Mouse (Mus musculus): ENCODE data around the gene Mtrex.

Gene Mtrex

GRCm38 (mm10) chr13:112832589-112832988, 94.6 kb downstream of the Mtrex start:
- no peak for DNase-seq (ENCODE audit: low read depth, low spot score)

DNA sequence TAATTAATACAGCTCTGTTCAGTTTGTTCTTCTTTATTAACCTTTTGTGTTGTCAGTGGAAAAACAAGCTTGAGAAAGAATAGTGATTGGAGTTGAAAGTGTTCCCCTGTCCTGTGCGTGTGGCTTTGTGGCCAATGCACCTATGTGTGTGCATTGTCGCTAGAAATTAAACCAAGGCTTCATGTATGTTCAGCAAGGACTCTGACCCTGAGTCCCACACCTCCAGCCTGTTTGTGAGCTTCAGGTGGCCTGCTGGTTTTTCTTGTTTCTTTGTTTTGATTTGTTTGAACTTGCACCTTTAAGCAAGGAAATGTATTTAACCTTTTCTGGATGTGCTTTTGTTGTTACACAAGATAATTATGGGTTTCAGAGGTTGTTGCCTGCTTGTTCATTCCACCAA, 97.6 kb downstream of the Mtrex start:
- DNase-seq (ENCODE audit: low read depth, low spot score), result no peak

DNA sequence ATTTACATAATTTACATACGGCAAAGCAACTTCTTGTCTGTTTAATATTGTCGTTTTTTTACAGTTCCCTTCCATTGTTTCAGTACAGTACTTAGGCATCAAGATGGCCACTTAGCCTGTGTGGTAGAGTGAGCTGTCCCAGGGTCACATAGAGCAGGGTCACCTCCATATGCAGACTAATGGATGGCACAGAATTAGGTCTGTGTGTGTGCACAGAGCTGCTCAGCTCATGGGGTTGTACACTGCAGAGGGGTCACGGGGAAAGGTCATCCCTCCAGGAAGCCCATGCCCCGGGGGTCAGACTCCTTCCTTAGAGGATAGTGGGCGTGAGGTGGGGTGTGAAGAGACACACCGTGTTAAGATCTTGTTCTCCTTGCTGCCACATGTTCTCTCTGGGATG, 101.7 kb downstream of the Mtrex start:
- DNase-seq (ENCODE audit: low read depth, low spot score), result peak; percentile 9

DNA sequence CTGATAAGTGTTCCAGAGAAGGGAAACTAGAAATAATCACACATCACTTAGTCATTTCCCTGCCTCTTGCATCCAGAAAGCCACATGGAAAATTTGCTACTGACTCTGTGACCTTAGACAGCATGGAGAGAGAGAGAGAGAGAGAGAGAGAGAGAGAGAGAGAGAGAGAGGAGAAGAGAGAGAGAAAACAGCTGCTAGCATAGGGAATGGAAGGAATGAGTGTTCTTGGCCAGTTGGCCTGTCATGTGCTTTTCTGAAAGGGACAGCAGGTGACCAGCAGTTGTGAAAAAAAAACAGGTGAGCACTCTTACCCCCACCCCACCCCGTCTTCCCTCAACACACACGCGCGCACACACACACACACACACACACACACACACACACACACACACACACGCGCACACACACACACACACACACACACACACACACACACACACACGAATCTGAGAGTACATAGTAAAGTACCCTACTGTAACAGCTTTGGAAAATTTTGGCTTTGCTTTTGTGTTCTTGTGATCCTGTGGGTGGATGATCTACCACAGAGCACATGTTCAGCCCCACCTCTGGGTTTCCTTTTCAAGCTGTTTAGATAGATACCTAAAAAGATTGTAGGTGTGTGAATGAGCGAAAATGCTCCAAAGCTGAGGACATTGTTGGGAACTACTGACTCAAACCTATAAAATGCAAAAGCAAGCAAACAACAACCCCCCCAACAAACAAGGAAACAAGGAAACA, 103.1 kb downstream of the Mtrex start:
- DNase-seq (ENCODE audit: low read depth, low spot score), result no peak

DNA sequence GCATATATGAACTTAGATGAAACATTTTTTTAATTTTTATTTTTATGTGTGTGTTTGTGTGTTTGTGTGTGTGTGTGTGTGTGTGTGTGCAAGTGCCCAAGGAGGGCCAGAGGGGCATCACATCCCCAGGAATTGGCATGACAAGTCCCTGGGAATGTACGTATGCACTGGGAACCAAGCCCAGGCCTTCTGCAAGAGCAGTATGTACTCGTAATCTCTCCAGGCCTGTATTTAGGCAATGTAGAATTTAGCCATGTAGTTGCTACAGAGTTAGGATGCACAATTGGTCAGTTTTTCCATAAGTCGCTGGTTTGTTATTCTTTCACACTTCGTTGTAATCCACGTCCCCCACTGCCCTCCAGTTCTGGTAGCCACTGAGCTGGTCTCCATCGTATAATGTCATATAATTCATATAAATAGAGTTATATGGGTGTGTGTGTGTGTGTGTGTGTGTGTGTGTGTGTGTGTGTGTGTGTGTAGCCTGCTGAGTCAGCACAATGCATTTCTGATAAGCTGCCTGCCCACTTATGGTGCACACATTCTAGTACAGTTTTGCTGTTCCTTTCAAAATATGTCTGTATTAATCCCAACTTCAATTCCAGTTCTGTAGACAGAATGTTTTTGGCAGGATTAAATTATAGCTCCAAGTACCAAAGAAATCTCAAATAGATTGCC, 103.8 kb downstream of the Mtrex start:
- DNase-seq (ENCODE audit: low read depth, low spot score), result no peak

DNA sequence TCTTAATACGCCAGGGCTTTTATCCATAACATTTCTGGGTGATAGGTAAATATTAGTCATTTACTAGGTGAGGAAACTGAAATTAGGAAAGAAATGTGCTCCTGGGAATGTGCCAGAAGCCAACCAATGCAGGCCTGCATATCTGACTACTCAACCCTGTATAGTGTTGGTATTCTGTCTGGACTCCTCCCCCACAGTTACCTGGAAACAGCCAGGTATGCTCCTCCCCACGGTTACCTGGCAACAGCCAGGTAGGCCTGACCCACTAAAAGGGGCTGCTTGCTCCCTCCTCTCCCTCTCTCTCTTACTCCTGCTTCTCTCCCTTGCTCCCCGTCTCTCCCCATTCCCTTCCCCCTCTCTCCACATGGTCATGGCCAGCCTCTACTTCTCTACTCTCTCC, 104.8 kb downstream of the Mtrex start:
- no peak for DNase-seq (ENCODE audit: low read depth, low spot score)

GRCm38 (mm10) chr13:112818125-112818524, 109.1 kb downstream of the Mtrex start:
- DNase-seq (ENCODE audit: low read depth, low spot score), result no peak
